Mouse (Mus musculus) liver, adult 2 months (tissue): ENCODE results near the gene Thada. TPM values are rescaled to one million over a fixed set of nuclear protein-coding genes. Genes with fewer than 3 reads are reported as not detected.
A peak's percentile ranks its signal among the peaks of the same experiment; 100 is the strongest.

ENCODE experiments used
- DNase-seq: peaks from one replicate; pipeline ENCODE4 v3.0.0-alpha.2; 2011; ENCODE audit warnings: low read depth, low spot score; ENCODE audit errors: extremely low read depth
- H3K27ac ChIP-seq: fragments of 200-500 bp; replicated peaks from 2 replicates; pipeline ENCODE4 v1.5.1; 2012; ENCODE audit warnings: low read depth, mild to moderate bottlenecking, control low read depth, inconsistent platforms, low read length; ENCODE audit not compliant: insufficient read depth
- H3K27me3 ChIP-seq: fragments of 200-500 bp; 2 replicates; pipeline ENCODE4 v1.6.1; 2012; ENCODE audit warnings: mild to moderate bottlenecking, moderate library complexity, low read length, inconsistent platforms; ENCODE audit not compliant: control insufficient read depth, insufficient read depth
- H3K36me3 ChIP-seq: fragments of 200-500 bp; 2 replicates; pipeline ENCODE4 v1.6.1; 2012; ENCODE audit warnings: low read length, inconsistent platforms; ENCODE audit not compliant: control insufficient read depth, insufficient read depth
- H3K4me1 ChIP-seq: fragments of 200-500 bp; 2 replicates; pipeline ENCODE4 v1.6.1; 2011; ENCODE audit warnings: low read length; ENCODE audit not compliant: control insufficient read depth, insufficient read depth
- H3K4me3 ChIP-seq: fragments of 200-500 bp; 2 replicates; pipeline ENCODE4 v1.5.1; 2011; ENCODE audit warnings: low read depth, mild to moderate bottlenecking, control low read depth, low read length, moderate library complexity; ENCODE audit not compliant: insufficient read depth
- H3K79me2 ChIP-seq: fragments of 200-500 bp; 2 replicates; pipeline ENCODE4 v1.6.1; 2012; ENCODE audit warnings: inconsistent platforms, mild to moderate bottlenecking, low read length, moderate library complexity; ENCODE audit not compliant: control insufficient read depth, insufficient read depth
- H3K9ac ChIP-seq: fragments of 200-500 bp; 2 replicates; pipeline ENCODE4 v1.6.1; 2012; ENCODE audit warnings: low read depth, mild to moderate bottlenecking, control low read depth, inconsistent platforms, low read length
- CTCF ChIP-seq: fragments of 200-500 bp; IDR thresholded peaks from 2 replicates; pipeline ENCODE4 v1.5.1; 2011; ENCODE audit warnings: low read depth, low read length, control low read depth
- POLR2A ChIP-seq: fragments of 200-500 bp; IDR thresholded peaks from 2 replicates; pipeline ENCODE4 v1.6.1; 2011; ENCODE audit warnings: low read length, control low read depth; ENCODE audit not compliant: insufficient read depth; ENCODE audit errors: extremely low read depth
- WGBS: fragments of 180-500 bp; shearing (Covaris S2); methylation state at CpG from one replicate; pipeline ENCODE4 v1.1.7; 2018; 5-methylcytosine and 5-hydroxymethylcytosine counted together
- polyA plus RNA-seq: library from polyadenylated mRNA; depleted of rRNA; stranded (reverse); fragments of >200 nt; gene quantifications from 2 replicates; pipeline ENCODE4 v1.2.3, GENCODE M21; 2012
- total RNA-seq: library from RNA; depleted of rRNA; stranded (reverse); fragments of >200 nt; gene quantifications from 2 replicates; pipeline ENCODE4 v1.2.3, GENCODE M21; 2014

The Thada gene
- total and polyA plus RNA-seq, 2 experiments: 2.8 to 6.1 TPM

GRCm38 (mm10) chr17:84266161-84266948, 199.7 kb downstream of the Thada start:
- H3K4me3 ChIP-seq: no peak overlapping the region
- no peaks in the 10 kb centered on the region for H3K27me3 ChIP-seq
- H3K36me3 ChIP-seq: no peaks in the 10 kb centered on the region
- peak; percentile 54 for DNase-seq
- 41% methylated on average over 3 of the region's 3 CpGs for WGBS
- H3K4me1 ChIP-seq: peaks cover 18% of the 10 kb centered on the region
- no peaks in the 10 kb centered on the region for H3K79me2 ChIP-seq
- no peak for TF ChIP-seq CTCF
- no peak for TF ChIP-seq POLR2A
- peak overlapping the region; percentile 53 for H3K27ac ChIP-seq
- H3K9ac ChIP-seq: no peak overlapping the region

GRCm38 (mm10) chr17:84265480-84266130, 200.4 kb downstream of the Thada start:
- peak; percentile 56 for DNase-seq

GRCm38 (mm10) chr17:84264305-84264704, 201.7 kb downstream of the Thada start:
- no peaks in the 10 kb centered on the region for H3K36me3 ChIP-seq
- H3K79me2 ChIP-seq: no peaks in the 10 kb centered on the region
- H3K9ac ChIP-seq: no peak overlapping the region
- no peaks in the 10 kb centered on the region for H3K27me3 ChIP-seq
- no peak for DNase-seq
- H3K4me1 ChIP-seq: peaks cover 18% of the 10 kb centered on the region
- no peak overlapping the region for H3K27ac ChIP-seq
- TF ChIP-seq CTCF: no peak
- TF ChIP-seq POLR2A: no peak
- H3K4me3 ChIP-seq: no peak overlapping the region
- 91% methylated on average over 6 of the region's 6 CpGs for WGBS

More at GRCm38 (mm10) chr17:84265480-84266130, 200.4 kb downstream of the Thada start:
- WGBS: 54% methylated on average over 5 of the region's 5 CpGs
- Histone ChIP-seq H3K27ac (peak overlapping the region; percentile 27), H3K79me2 (no peaks in the 10 kb centered on the region), H3K27me3 (no peaks in the 10 kb centered on the region), H3K9ac (no peak overlapping the region), H3K4me3 (no peak overlapping the region), H3K4me1 (peaks cover 18% of the 10 kb centered on the region), H3K36me3 (no peaks in the 10 kb centered on the region)
- TF ChIP-seq POLR2A (no peak), CTCF (peak; percentile 27; the same call in 1 of the 2 replicates)

- TF ChIP-seq POLR2A: no peak
- H3K27ac ChIP-seq: no peak overlapping the region
- no peaks in the 10 kb centered on the region for H3K27me3 ChIP-seq
- no peak overlapping the region for H3K9ac ChIP-seq
- no peaks in the 10 kb centered on the region for H3K36me3 ChIP-seq
- WGBS: 90% methylated on average over 5 of the region's 5 CpGs
- no peak for DNase-seq
- H3K79me2 ChIP-seq: no peaks in the 10 kb centered on the region
- no peak overlapping the region for H3K4me3 ChIP-seq
- peaks cover 18% of the 10 kb centered on the region for H3K4me1 ChIP-seq
Measured at GRCm38 (mm10) chr17:84263591-84263990, 202.4 kb downstream of the Thada start.

GRCm38 (mm10) chr17:84262325-84262979, 203.6 kb downstream of the Thada start:
- Histone ChIP-seq H3K36me3 (no peaks in the 10 kb centered on the region), H3K27ac (no peak overlapping the region), H3K79me2 (no peaks in the 10 kb centered on the region), H3K27me3 (no peaks in the 10 kb centered on the region), H3K4me1 (peaks cover 18% of the 10 kb centered on the region), H3K4me3 (no peak overlapping the region), H3K9ac (no peak overlapping the region)
- 97% methylated on average over 9 of the region's 9 CpGs for WGBS
- TF ChIP-seq POLR2A (no peak), CTCF (no peak)
- no peak for DNase-seq
